Mouse (Mus musculus): ENCODE results near the gene Ifit1bl2.

Ifit1bl2 gene

DNA sequence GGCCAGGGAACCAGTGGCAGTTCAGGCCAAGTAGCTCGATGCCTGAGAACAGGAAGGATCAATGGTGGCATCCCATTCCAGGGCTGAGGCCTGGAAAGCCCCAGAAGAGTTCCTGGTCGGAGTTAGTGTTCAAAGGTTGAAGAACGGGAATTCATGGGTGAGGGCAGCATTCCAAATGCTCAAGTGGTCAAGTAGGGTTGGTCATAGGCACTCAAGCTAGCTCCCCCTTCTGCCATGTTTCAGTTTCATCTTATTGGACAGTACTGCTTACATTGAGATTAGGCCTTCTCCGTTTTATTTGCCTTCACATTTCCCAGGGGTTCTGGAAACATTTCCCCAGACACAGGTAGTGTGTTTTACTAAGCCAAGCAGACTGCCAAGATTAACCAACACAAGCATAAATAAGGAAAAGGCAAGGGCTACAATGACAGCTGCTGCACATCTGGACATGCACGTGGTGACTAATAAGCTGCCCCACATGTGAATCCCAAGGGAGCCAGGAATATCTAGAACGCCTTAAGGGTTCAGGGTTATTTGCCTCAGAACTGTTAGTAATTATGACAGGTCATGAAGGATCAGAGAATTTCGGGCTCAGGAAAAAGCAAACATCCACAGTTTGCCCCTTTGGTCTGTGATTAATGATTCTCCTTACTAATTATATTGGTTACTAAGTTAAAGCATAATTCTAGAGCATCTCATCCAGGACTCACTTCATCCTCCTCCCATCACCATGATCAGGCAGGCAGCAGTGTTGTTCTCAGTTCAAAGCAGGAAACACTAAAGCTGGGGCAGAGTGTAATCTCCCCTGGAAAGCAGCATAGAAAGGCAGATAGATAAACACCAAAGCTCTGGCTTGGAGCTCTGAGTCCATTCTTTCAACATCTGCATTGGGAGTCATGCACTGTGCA is 71.3 kb downstream of the Ifit1bl2 start:
- DNase-seq (ENCODE audit: extremely low read depth, low read depth), result no peak
